Mouse (Mus musculus) erythroblast, embryonic 14.5 days (primary cell): ENCODE measurements around the gene Coq8a. TPM values are rescaled to one million over a fixed set of nuclear protein-coding genes. Genes with fewer than 3 reads are reported as not detected.
A peak's percentile ranks its signal among the peaks of the same experiment; 100 is the strongest.

Experiments
- H3K27me3 ChIP-seq: 2 replicates; pipeline ENCODE4 v1.6.1; 2012; ENCODE audit warnings: inconsistent platforms; ENCODE audit not compliant: control insufficient read depth
- H3K36me3 ChIP-seq: 2 replicates; pipeline ENCODE4 v1.6.1; 2012; ENCODE audit warnings: mild to moderate bottlenecking, inconsistent platforms; ENCODE audit not compliant: control insufficient read depth
- H3K4me1 ChIP-seq: 2 replicates; pipeline ENCODE4 v1.6.1; 2012; ENCODE audit warnings: inconsistent platforms; ENCODE audit not compliant: control insufficient read depth
- H3K4me3 ChIP-seq: replicated peaks from 2 replicates; pipeline ENCODE3; 2012; ENCODE audit warnings: moderate library complexity, mild to moderate bottlenecking, inconsistent platforms
- H3K9me3 ChIP-seq: 2 replicates; pipeline ENCODE4 v1.6.1; 2012; ENCODE audit warnings: low read length, inconsistent platforms, mixed read lengths; ENCODE audit not compliant: control insufficient read depth
- GATA1 ChIP-seq: IDR thresholded peaks from 2 replicates; pipeline ENCODE4 v1.6.1; 2012; ENCODE audit warnings: low read length, inconsistent platforms, mixed read lengths
- TAL1 ChIP-seq: IDR thresholded peaks from 3 replicates; pipeline ENCODE4 v1.6.1; 2012; ENCODE audit warnings: low read length, inconsistent platforms, mixed read lengths
- polyA plus RNA-seq: library from polyadenylated mRNA; stranded (reverse); fragments of >175 nt; gene quantifications from 2 replicates; pipeline ENCODE4 v1.2.3, GENCODE M21; 2012

Coq8a gene
- polyA plus RNA-seq, 1 experiment, result 0.41 TPM

DNA sequence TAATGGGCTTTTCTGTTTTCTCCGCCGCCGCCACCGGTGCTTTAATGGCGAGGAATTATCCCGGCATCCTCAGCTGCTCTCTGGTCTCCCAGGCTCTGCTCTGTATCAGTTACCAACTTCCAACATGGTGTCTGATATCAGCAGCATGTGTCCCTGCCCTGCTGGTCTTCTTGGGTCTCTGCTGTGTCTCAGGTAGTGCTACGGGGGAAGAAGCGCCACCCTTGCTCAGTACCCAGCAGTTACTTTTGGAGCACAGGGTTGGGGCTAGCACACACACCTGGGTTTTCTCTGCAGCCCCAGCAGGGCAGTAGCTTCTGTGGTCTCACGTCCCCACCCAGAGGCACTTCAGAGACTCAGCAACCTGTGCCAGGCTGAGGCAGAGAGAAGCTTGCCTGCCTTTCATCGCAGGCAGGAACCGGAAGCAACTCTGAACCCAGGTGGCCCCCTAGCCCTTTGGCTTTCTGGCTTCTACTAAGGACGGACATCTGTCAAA, 26.9 kb upstream of the Coq8a start:
- Histone ChIP-seq H3K9me3 (no peaks in the 10 kb centered on the region), H3K4me3 (peak overlapping the region; percentile 75), H3K4me1 (peaks cover 21% of the 10 kb centered on the region), H3K36me3 (peaks cover 27% of the 10 kb centered on the region), H3K27me3 (no peaks in the 10 kb centered on the region)
- TF ChIP-seq TAL1 (no peak), GATA1 (no peak)

DNA sequence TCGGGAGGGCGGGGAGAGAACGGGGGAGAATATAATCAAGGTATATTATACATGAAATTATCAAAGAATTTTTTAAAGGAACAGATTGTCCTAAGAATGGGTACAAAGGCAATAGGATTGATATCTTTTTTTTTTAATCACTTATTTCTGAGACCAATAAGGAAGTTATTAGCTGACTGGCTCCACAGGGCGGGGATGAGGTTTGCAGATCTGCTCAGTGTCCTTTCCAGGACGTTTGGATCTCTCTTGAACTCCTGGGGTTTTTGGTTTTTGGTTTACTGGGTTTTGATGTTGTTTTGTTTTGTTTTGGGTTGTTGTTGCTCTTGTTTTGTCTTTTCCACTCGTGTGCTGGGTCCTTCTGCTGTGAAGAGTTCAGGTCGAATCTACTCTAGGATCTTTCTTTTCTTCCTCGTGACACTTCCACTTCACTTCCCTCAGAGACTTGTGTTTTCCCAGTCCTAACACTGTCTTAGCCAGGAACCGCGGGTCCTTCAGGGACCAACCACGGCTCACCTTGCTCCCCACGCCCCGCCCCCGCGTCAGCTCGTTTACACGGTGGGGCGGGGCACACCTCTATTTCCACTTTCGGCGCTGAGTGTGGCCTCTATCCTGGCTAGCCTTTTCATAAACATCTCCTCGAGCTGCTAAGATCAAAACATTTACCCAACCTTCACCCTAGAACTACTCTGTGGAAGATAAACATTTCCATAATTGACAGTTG, 26.3 kb upstream of the Coq8a start:
- no peaks in the 10 kb centered on the region for H3K27me3 ChIP-seq
- peak overlapping the region; percentile 75 for H3K4me3 ChIP-seq
- peaks cover 21% of the 10 kb centered on the region for H3K4me1 ChIP-seq
- TF ChIP-seq GATA1 (no peak), TAL1 (no peak)
- no peaks in the 10 kb centered on the region for H3K9me3 ChIP-seq
- H3K36me3 ChIP-seq, result peaks cover 25% of the 10 kb centered on the region

DNA sequence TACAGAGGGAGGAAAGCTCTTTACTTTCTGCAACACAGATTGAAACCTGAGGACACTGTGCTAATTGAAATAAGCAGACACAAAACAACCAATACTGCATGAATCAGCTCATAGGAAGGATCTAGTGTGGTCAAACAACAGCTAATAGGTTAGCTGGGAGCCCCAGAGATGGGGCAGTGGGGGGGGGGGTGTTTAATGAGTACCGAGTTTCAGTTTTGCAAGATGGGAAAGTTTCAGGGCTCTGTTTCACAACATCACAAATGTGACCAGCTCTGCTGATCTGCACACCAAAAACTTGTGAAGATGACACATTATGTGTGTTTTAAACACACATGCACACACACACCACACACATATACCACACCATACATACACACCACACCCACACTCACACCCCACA, 22.6 kb upstream of the Coq8a start:
- H3K36me3 ChIP-seq, result peaks cover 2% of the 10 kb centered on the region
- peaks cover 18% of the 10 kb centered on the region for H3K4me1 ChIP-seq
- no peak overlapping the region for H3K4me3 ChIP-seq
- H3K27me3 ChIP-seq, result no peaks in the 10 kb centered on the region
- no peaks in the 10 kb centered on the region for H3K9me3 ChIP-seq
- TF ChIP-seq TAL1 (no peak), GATA1 (no peak)

DNA sequence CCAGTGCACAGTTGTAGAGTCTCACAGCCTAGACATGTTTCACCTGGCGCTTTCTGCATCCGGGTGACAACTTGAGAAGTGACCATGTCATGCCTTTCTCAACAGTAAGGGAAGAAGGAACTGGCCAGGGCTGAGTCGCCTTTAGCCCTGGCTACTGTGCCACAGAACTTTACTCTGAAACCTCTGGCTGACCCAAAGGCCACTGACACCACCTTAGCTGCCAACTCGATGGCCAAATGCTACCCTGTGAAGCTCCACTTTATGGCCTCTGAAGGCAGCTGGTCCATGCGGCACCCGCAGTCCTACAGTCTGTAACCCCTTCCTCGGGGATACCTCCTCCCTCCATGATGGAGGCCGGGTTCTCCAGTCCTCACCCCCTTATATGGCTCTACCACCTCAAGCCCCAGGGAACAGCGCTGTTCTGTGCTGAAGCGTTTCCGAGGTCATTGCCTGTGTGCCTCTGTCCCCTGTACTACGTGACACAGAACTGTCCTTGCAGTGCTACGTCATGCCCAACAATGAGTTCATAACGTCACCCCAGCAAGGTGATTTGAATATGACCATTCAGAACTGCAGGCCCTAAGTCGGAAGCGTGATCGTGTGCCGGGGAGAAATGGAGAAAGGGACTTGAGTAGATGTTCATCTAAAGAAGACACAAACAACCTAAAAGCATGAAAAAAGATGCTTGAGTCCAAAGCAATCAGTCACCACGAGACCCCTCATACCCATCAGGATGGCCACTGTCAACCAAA, 21.6 kb upstream of the Coq8a start:
- Histone ChIP-seq H3K27me3 (no peaks in the 10 kb centered on the region), H3K9me3 (no peaks in the 10 kb centered on the region), H3K4me1 (peaks cover 8% of the 10 kb centered on the region), H3K36me3 (no peaks in the 10 kb centered on the region), H3K4me3 (no peak overlapping the region)
- TF ChIP-seq TAL1 (no peak), GATA1 (no peak)

GRCm38 (mm10) chr1:180216541-180217276, 17.3 kb upstream of the Coq8a start:
- Histone ChIP-seq H3K4me3 (no peak overlapping the region), H3K4me1 (no peaks in the 10 kb centered on the region), H3K9me3 (no peaks in the 10 kb centered on the region), H3K36me3 (no peaks in the 10 kb centered on the region), H3K27me3 (no peaks in the 10 kb centered on the region)
- TF ChIP-seq TAL1 (no peak), GATA1 (no peak)

DNA sequence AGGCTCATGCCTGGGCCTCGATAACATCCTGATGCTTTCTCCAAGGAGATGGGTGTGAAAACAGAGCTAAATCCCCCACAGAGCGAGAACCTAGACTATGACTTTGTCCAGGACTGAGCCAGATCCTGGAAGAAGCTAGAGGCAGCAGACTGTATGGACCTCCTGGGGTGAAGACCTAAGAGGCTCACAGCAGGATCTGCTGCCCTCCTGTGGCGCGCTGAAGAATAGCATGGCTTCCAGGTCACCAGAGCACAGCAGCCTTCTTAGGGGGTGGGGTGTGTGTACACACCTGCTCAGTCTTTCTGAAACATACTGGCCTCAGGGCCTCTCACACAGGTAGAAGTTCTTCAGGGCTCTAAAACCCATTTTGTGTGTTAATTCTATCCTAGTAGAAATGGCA, 15.6 kb upstream of the Coq8a start:
- Histone ChIP-seq H3K36me3 (no peaks in the 10 kb centered on the region), H3K27me3 (no peaks in the 10 kb centered on the region), H3K9me3 (no peaks in the 10 kb centered on the region), H3K4me1 (no peaks in the 10 kb centered on the region), H3K4me3 (no peak overlapping the region)
- no peak for TF ChIP-seq GATA1

- H3K9me3 ChIP-seq, result no peaks in the 10 kb centered on the region
- H3K4me1 ChIP-seq, result no peaks in the 10 kb centered on the region
- no peak for TF ChIP-seq GATA1
- no peak for TF ChIP-seq TAL1
- no peaks in the 10 kb centered on the region for H3K36me3 ChIP-seq
- H3K4me3 ChIP-seq, result no peak overlapping the region
- H3K27me3 ChIP-seq, result no peaks in the 10 kb centered on the region
Measured at GRCm38 (mm10) chr1:180212911-180213310, 13.5 kb upstream of the Coq8a start.

- H3K36me3 ChIP-seq, result no peaks in the 10 kb centered on the region
- no peaks in the 10 kb centered on the region for H3K27me3 ChIP-seq
- H3K9me3 ChIP-seq, result no peaks in the 10 kb centered on the region
- no peak overlapping the region for H3K4me3 ChIP-seq
- TF ChIP-seq GATA1 (no peak), TAL1 (no peak)
- no peaks in the 10 kb centered on the region for H3K4me1 ChIP-seq
Measured at GRCm38 (mm10) chr1:180210781-180211271, 11.4 kb upstream of the Coq8a start.

- Histone ChIP-seq H3K36me3 (no peaks in the 10 kb centered on the region), H3K4me3 (no peak overlapping the region), H3K9me3 (peaks cover 1% of the 10 kb centered on the region), H3K27me3 (no peaks in the 10 kb centered on the region), H3K4me1 (no peaks in the 10 kb centered on the region)
- TF ChIP-seq GATA1 (no peak), TAL1 (no peak)
Measured at GRCm38 (mm10) chr1:180210031-180210432, 10.6 kb upstream of the Coq8a start.
